In genomic region chr2:181930037-181930436, GRCm38 (mm10) we compare ENCODE assay signal across 26 mouse cellular contexts.
DNase-seq lines count a peak whose midpoint lies in the region; ATAC-seq lines count a peak whose summit lies in the region.
"Had no signal": no experiment of that assay in that cellular context is flagged by ENCODE, and none has a peak within 500 bp of the region (broad histone marks: within the 10 kb centered on the region; RNA-seq: fewer than 3 reads in every experiment).

No protein-coding gene starts in this region.

- H3K27me3 ChIP-seq in intestine, embryonic 16.5 days (replicated peaks; ENCODE audit: control insufficient read depth, insufficient read depth, low read length), result no peaks in the 10 kb centered on the region
- no peaks in the 10 kb centered on the region for H3K27me3 ChIP-seq in intestine, embryonic 15.5 days (replicated peaks)
- H3K27me3 ChIP-seq: forebrain, embryonic 13.5 days; heart, embryonic 13.5 days; stomach, embryonic 15.5 days had no signal

- no peak overlapping the region for H3K4me2 ChIP-seq in intestine, embryonic 16.5 days (ENCODE audit: low read depth, low read length)
- H3K4me2 ChIP-seq in intestine, embryonic 15.5 days (replicated peaks), result no peak overlapping the region
- H3K4me2 ChIP-seq: forebrain, embryonic 13.5 days; heart, embryonic 13.5 days; stomach, embryonic 15.5 days had no signal

- intact Hi-C loops in gastrocnemius, postnatal 14 days (cut with DNase I; ENCODE audit: low total_unique reads), result no loop called here

- ATAC-seq in intestine, embryonic 16.5 days, result peak; percentile 59; the same call in 1 of the 2 replicates
- ATAC-seq in intestine, embryonic 15.5 days, result no peak; the same call in 1 of the 2 replicates
- peak; percentile 30 for ATAC-seq in CD4-positive, CD25-positive, alpha-beta regulatory T cell, adult 4 months
- ATAC-seq in activated CD4-positive, CD25-positive, alpha-beta regulatory T cell, adult 4 months, result peak; percentile 26
- ATAC-seq in megakaryocyte progenitor cell, adult 5-6 weeks (replicated peaks; ENCODE audit: poor library complexity), result 0 out of 2 replicates have a peak, but pooled peaks have one; percentile 9
- ATAC-seq: forebrain, embryonic 13.5 days; liver, postnatal 0 days had no signal

- no peaks in the 10 kb centered on the region for H3K9me3 ChIP-seq in intestine, embryonic 16.5 days (ENCODE audit: control insufficient read depth, low read length)
- H3K9me3 ChIP-seq in intestine, embryonic 15.5 days, result no peaks in the 10 kb centered on the region
- H3K9me3 ChIP-seq: forebrain, embryonic 13.5 days; heart, embryonic 13.5 days; stomach, embryonic 15.5 days had no signal

- no peaks in the 10 kb centered on the region for H3K4me1 ChIP-seq in intestine, embryonic 16.5 days (ENCODE audit: control insufficient read depth, insufficient read depth, low read length)
- no peaks in the 10 kb centered on the region for H3K4me1 ChIP-seq in intestine, embryonic 15.5 days (replicated peaks)
- H3K4me1 ChIP-seq: forebrain, embryonic 13.5 days; heart, embryonic 13.5 days; stomach, embryonic 15.5 days had no signal

- H3K9ac ChIP-seq in intestine, embryonic 16.5 days (ENCODE audit: low read depth, low read length), result no peak overlapping the region
- H3K9ac ChIP-seq in intestine, embryonic 15.5 days, result no peak overlapping the region
- H3K9ac ChIP-seq: forebrain, embryonic 13.5 days; heart, embryonic 13.5 days; liver, postnatal 0 days; stomach, embryonic 15.5 days had no signal

- H3K27ac ChIP-seq in intestine, embryonic 16.5 days (ENCODE audit: low read length), result no peak overlapping the region
- no peak overlapping the region for H3K27ac ChIP-seq in intestine, embryonic 15.5 days
- H3K27ac ChIP-seq: forebrain, embryonic 13.5 days; heart, adult 2 months; heart, embryonic 13.5 days; kidney, postnatal 0 days; stomach, embryonic 15.5 days had no signal

- DNase-seq in cerebellum, adult 18-20 months, result no peak
- DNase-seq in gastrocnemius, postnatal 14 days, result no peak
- DNase-seq: cerebellum, adult 11 months; cerebellum, postnatal 10 days; gastrocnemius, postnatal 36 days; heart, adult 2 months; heart, postnatal 14 days; kidney, adult 2 months; layer of hippocampus, adult 9-11 months; liver; liver, postnatal 0 days; lung, postnatal 10 days; midbrain, embryonic 14.5 days; right cerebral cortex, adult 18-20 months; right cerebral cortex, postnatal 4 days; thymus, adult 18-20 months; thymus, postnatal 36 days had no signal

- H3K4me3 ChIP-seq in intestine, embryonic 16.5 days (ENCODE audit: low read length), result no peak overlapping the region
- H3K4me3 ChIP-seq in intestine, embryonic 15.5 days (replicated peaks), result no peak overlapping the region
- H3K4me3 ChIP-seq: forebrain, embryonic 13.5 days; heart, adult 2 months; heart, embryonic 13.5 days; stomach, embryonic 15.5 days had no signal

- WGBS in intestine, embryonic 16.5 days, result 87% methylated on average over 5 of the region's 5 CpGs
- WGBS in intestine, embryonic 15.5 days, result 81% methylated on average over 5 of the region's 5 CpGs

- no peaks in the 10 kb centered on the region for H3K36me3 ChIP-seq in intestine, embryonic 16.5 days (ENCODE audit: control insufficient read depth, insufficient read depth, low read length)
- no peaks in the 10 kb centered on the region for H3K36me3 ChIP-seq in intestine, embryonic 15.5 days
- H3K36me3 ChIP-seq: heart, embryonic 13.5 days; stomach, embryonic 15.5 days had no signal
